Mouse (Mus musculus): ENCODE measurements around the gene Got2. TPM values are rescaled to one million over a fixed set of nuclear protein-coding genes. Genes with fewer than 3 reads are reported as not detected.

Got2 gene
- total RNA-seq, 1 experiment: 199 TPM

GRCm38 (mm10) chr8:95816044-95816708, 72.2 kb downstream of the Got2 start:
- no peak overlapping the region for H3K4me3 ChIP-seq (ENCODE audit: insufficient read depth in 1 of 2, low read depth in 1 of 2, low read length in 2 of 2, poor library complexity in 1 of 2, severe bottlenecking in 1 of 2)
- H3K4me1 ChIP-seq (ENCODE audit: control insufficient read depth in 2 of 2, insufficient read depth in 2 of 2, low read length in 2 of 2, poor library complexity in 1 of 2): peaks cover 6 to 15% of the 10 kb centered on the region in 2 experiments; a peak in 3 of 4 replicates
- in situ Hi-C loops (cut with MboI; ENCODE audit: low sequenced_read_pairs in 2 of 2, unreplicated experiment in 2 of 2): no loop called here
- no peaks in the 10 kb centered on the region for H3K9me3 ChIP-seq (ENCODE audit: control insufficient read depth, insufficient read depth, low read depth, low read length)
- H3K27ac ChIP-seq (ENCODE audit: insufficient read depth, low read depth, low read length, poor library complexity, severe bottlenecking): peak overlapping the region; percentile 51; the same call in 1 of the 2 replicates
- no peak for TF ChIP-seq ZC3H11A (IDR thresholded peaks at IDR 0.05; ENCODE audit: borderline replicate concordance, low read depth, low read length)
- TF ChIP-seq ZNF384 (IDR thresholded peaks at IDR 0.05; ENCODE audit: low read depth, low read length): no peak
- TF ChIP-seq MAFK (IDR thresholded peaks at IDR 0.05; ENCODE audit: insufficient read depth, low read depth, low read length): no peak
- no peak for TF ChIP-seq HCFC1 (IDR thresholded peaks at IDR 0.05; ENCODE audit: borderline replicate concordance, insufficient read depth, low read length)
- TF ChIP-seq CHD2 (IDR thresholded peaks at IDR 0.05; ENCODE audit: low read depth, low read length): no peak
- peak overlapping the region; percentile 26; the same call in 1 of the 2 replicates for H3K9ac ChIP-seq (ENCODE audit: insufficient read depth, low read depth, low read length, poor library complexity, severe bottlenecking)
- DNase-seq (ENCODE audit: low read depth, low spot score): no peak
- no peaks in the 10 kb centered on the region for H3K36me3 ChIP-seq (ENCODE audit: control insufficient read depth, insufficient read depth, low read length, poor library complexity, severe bottlenecking)

Other genes with a start within 250 kb of the Got2 start
- gene Ndrg4, start 211.6 kb downstream of the Got2 start, total RNA-seq (2012; rRNA removed): 9.4 and 12.1 TPM in 2 replicates
- 61.2 and 93.9 TPM in 2 replicates for gene Setd6, start 172.7 kb downstream of the Got2 start, total RNA-seq (2012; rRNA removed)
- 176 and 207 TPM in 2 replicates for gene Cnot1, start 81.1 kb downstream of the Got2 start, total RNA-seq (2012; rRNA removed)
- 104 and 109 TPM in 2 replicates for gene Sap18b, start 63.2 kb downstream of the Got2 start, total RNA-seq (2012; rRNA removed)
- 47.9 and 79.9 TPM in 2 replicates for gene Slc38a7, start 35.0 kb downstream of the Got2 start, total RNA-seq (2012; rRNA removed)